Mouse (Mus musculus): ENCODE data around the gene Sult2a4. TPM values are rescaled to one million over a fixed set of nuclear protein-coding genes. Genes with fewer than 3 reads are reported as not detected.
"Not testable (repeated sequence)": the region's sequence is repeated elsewhere in the genome, so short reads cannot be mapped to it uniquely, and the experiment has no call there.

Gene Sult2a4
- not detected in 2 replicates for polyA plus RNA-seq (2016; fragmentation: Nextera tagmentation; extraction: Ambion mirVana)

GRCm38 (mm10) chr7:13989507-13989906, at the start of gene Sult2a4:
Sult2a4 (minus strand) TSS chr7:13989607.
- not testable (repeated sequence) for ATAC-seq (ENCODE audit: low FRiP score); H3K4me2 ChIP-seq; H3K9ac ChIP-seq; H3K4me1 ChIP-seq; H3K27ac ChIP-seq; H3K27me3 ChIP-seq; H3K9me3 ChIP-seq; H3K4me3 ChIP-seq (replicated peaks); H3K36me3 ChIP-seq (replicated peaks)
- 90% methylated on average over 6 of the region's 6 CpGs for WGBS

- H3K27ac ChIP-seq; ATAC-seq (ENCODE audit: low FRiP score); H3K36me3 ChIP-seq (replicated peaks); H3K4me1 ChIP-seq; H3K4me3 ChIP-seq (replicated peaks); H3K9me3 ChIP-seq; H3K4me2 ChIP-seq; H3K27me3 ChIP-seq; H3K9ac ChIP-seq: not testable (repeated sequence)
Observed at GRCm38 (mm10) chr7:14030831-14031230, 41.4 kb upstream of the Sult2a4 start.

- Histone ChIP-seq H3K9ac (no peak overlapping the region), H3K27ac (no peak overlapping the region), H3K27me3 (no peaks in the 10 kb centered on the region), H3K4me1 (no peaks in the 10 kb centered on the region), H3K36me3 (replicated peaks) (no peaks in the 10 kb centered on the region), H3K9me3 (peaks cover 17% of the 10 kb centered on the region), H3K4me2 (no peak overlapping the region), H3K4me3 (replicated peaks) (no peak overlapping the region)
- no peak for ATAC-seq (ENCODE audit: low FRiP score)
- WGBS, result 88% methylated on average over 8 of the region's 8 CpGs
Observed at GRCm38 (mm10) chr7:14013083-14013482, 23.7 kb upstream of the Sult2a4 start.

DNA sequence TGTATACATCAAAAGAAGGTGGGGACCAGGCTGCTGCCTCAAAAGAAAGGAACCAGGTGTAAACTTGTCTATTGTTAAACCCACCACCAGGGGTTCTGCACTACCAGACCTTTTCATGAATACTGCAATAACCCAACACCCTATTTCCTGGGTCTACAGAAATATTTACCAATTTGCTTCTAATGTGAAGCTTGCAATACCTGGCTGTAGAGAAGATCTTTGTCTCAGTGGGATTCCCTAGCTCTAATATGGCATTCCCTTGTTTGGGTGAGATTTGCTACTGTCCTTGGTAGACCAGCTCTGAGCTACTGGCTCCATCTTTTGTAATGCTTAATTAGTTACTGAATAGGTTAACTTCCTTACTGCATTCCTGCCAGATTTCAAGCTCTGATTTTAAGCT, 21.3 kb upstream of the Sult2a4 start:
- ATAC-seq (ENCODE audit: low FRiP score); H3K27me3 ChIP-seq; H3K9ac ChIP-seq; H3K36me3 ChIP-seq (replicated peaks); H3K9me3 ChIP-seq; H3K27ac ChIP-seq; H3K4me3 ChIP-seq (replicated peaks); H3K4me2 ChIP-seq; H3K4me1 ChIP-seq: not testable (repeated sequence)

Other genes starting within 250 kb of the Sult2a4 start
- gene Sult2a1, start 152.2 kb downstream of the Sult2a4 start, polyA plus RNA-seq (2016; fragmentation: Nextera tagmentation; extraction: Ambion mirVana), result not detected in 2 replicates
- gene Sult2a3, start 133.4 kb upstream of the Sult2a4 start, polyA plus RNA-seq (2016; fragmentation: Nextera tagmentation; extraction: Ambion mirVana), result not detected in 2 replicates

All from forebrain, embryonic 12.5 days (tissue).